In genomic region chr7:67917753-67918152, GRCm38 (mm10) we compare ENCODE assay signal across 25 mouse cellular contexts. TPM values are rescaled to one million over a fixed set of nuclear protein-coding genes. Genes with fewer than 3 reads are reported as not detected.
DNase-seq lines count a peak whose midpoint lies in the region; ATAC-seq and TF ChIP-seq lines count a peak whose summit lies in the region.
"Had no signal": no experiment of that assay in that cellular context is flagged by ENCODE, and none has a peak within 500 bp of the region (broad histone marks: within the 10 kb centered on the region; RNA-seq: fewer than 3 reads in every experiment).

No protein-coding gene starts in this region.

- peak overlapping the region; percentile 47 for H3K27ac ChIP-seq in heart, embryonic 10.5 days
- H3K27ac ChIP-seq in kidney, adult 2 months (ENCODE audit: insufficient read depth, low read depth, low read length), result no peak overlapping the region
- no peak overlapping the region for H3K27ac ChIP-seq in kidney, embryonic 16.5 days (ENCODE audit: low read length)
- H3K27ac ChIP-seq: hindbrain, embryonic 10.5 days; hindbrain, embryonic 15.5 days; liver, embryonic 15.5 days; midbrain, embryonic 12.5 days; neural tube, embryonic 13.5 days had no signal

- no peaks in the 10 kb centered on the region for H3K36me3 ChIP-seq in heart, embryonic 10.5 days
- H3K36me3 ChIP-seq in kidney, adult 2 months (ENCODE audit: control insufficient read depth, insufficient read depth, low read length), result no peaks in the 10 kb centered on the region
- H3K36me3 ChIP-seq in kidney, embryonic 16.5 days (ENCODE audit: insufficient read depth, low read length), result no peaks in the 10 kb centered on the region
- H3K36me3 ChIP-seq: G1E; heart, embryonic 15.5 days; hindbrain, embryonic 10.5 days; hindbrain, embryonic 15.5 days; liver, embryonic 15.5 days; midbrain, embryonic 12.5 days; neural tube, embryonic 13.5 days had no signal

- H3K4me2 ChIP-seq in kidney, embryonic 16.5 days (replicated peaks; ENCODE audit: low read depth, low read length), result no peak overlapping the region
- H3K4me2 ChIP-seq: hindbrain, embryonic 15.5 days; liver, embryonic 15.5 days; midbrain, embryonic 12.5 days; neural tube, embryonic 13.5 days had no signal

- H3K4me1 ChIP-seq in heart, embryonic 10.5 days, result peaks cover 43% of the 10 kb centered on the region
- H3K4me1 ChIP-seq in kidney, adult 2 months (ENCODE audit: control insufficient read depth, insufficient read depth, low read length), result peaks cover 11% of the 10 kb centered on the region
- peaks cover 9% of the 10 kb centered on the region; the same call in 1 of the 2 replicates for H3K4me1 ChIP-seq in kidney, embryonic 16.5 days (ENCODE audit: insufficient read depth, low read length)
- H3K4me1 ChIP-seq: hindbrain, embryonic 10.5 days; hindbrain, embryonic 15.5 days; liver, embryonic 15.5 days; megakaryocyte, embryonic 14.5 days; midbrain, embryonic 12.5 days; neural tube, embryonic 13.5 days had no signal

- no peak for ATAC-seq in kidney, embryonic 16.5 days (ENCODE audit: low FRiP score, low TSS enrichment)
- no peak for ATAC-seq in monocyte, adult 5-6 weeks (replicated peaks; ENCODE audit: insufficient number of reproducible peaks, low FRiP score, low TSS enrichment, poor library complexity, severe bottlenecking)
- ATAC-seq: forebrain, embryonic 14.5 days; inflammation-experienced regulatory T-cells, adult 6 months had no signal

- H3K27me3 ChIP-seq in heart, embryonic 10.5 days (ENCODE audit: insufficient read depth, poor library complexity, severe bottlenecking), result no peaks in the 10 kb centered on the region
- H3K27me3 ChIP-seq in kidney, adult 2 months (replicated peaks; ENCODE audit: control insufficient read depth, insufficient read depth, low read length), result no peaks in the 10 kb centered on the region
- no peaks in the 10 kb centered on the region for H3K27me3 ChIP-seq in kidney, embryonic 16.5 days (ENCODE audit: insufficient read depth, low read length)
- H3K27me3 ChIP-seq: heart, embryonic 15.5 days; hindbrain, embryonic 15.5 days; liver, embryonic 15.5 days; midbrain, embryonic 12.5 days; neural tube, embryonic 13.5 days had no signal

- DNase-seq in heart, embryonic 10.5 days (ENCODE audit: low spot score), result no peak
- DNase-seq in heart, adult 18-20 months, result no peak
- DNase-seq in kidney, adult 2 months, result peak; percentile 87
- peak; percentile 2 for DNase-seq in fat pad, adult 2 months (ENCODE audit: extremely low read depth, low read depth, low spot score)
- DNase-seq in kidney, postnatal 10 days, result peak; percentile 63
- no peak for DNase-seq in embryo, embryonic 10.5 days (ENCODE audit: low spot score)
- DNase-seq: adrenal gland, postnatal 10 days; cerebellum, adult 8-10 months; cerebellum, postnatal 25 days; gastrocnemius, postnatal 25 days; layer of hippocampus, postnatal 36 days; left cerebral cortex, postnatal 4 days; lung, postnatal 36 days had no signal

- no peak for TF ChIP-seq POLR2A in kidney, adult 2 months (IDR thresholded peaks at IDR 0.05; ENCODE audit: low read depth, low read length)

- no peaks in the 10 kb centered on the region for H3K9me3 ChIP-seq in heart, embryonic 10.5 days
- no peaks in the 10 kb centered on the region for H3K9me3 ChIP-seq in kidney, embryonic 16.5 days (ENCODE audit: low read length)
- H3K9me3 ChIP-seq: heart, embryonic 15.5 days; hindbrain, embryonic 10.5 days; hindbrain, embryonic 15.5 days; liver, embryonic 15.5 days; megakaryocyte, embryonic 14.5 days; midbrain, embryonic 12.5 days; neural tube, embryonic 13.5 days had no signal

- 88% methylated on average over 2 of the region's 2 CpGs for WGBS in heart, embryonic 10.5 days
- WGBS in kidney, adult 2 months, result 46% methylated on average over 2 of the region's 2 CpGs
- 84% methylated on average over 2 of the region's 2 CpGs for WGBS in kidney, embryonic 16.5 days

- no peak for TF ChIP-seq CTCF in kidney, adult 2 months (conservative IDR thresholded peaks at IDR 0.05; ENCODE audit: insufficient read depth, insufficient read length, low read depth, low read length)

- no peak overlapping the region for H3K9ac ChIP-seq in kidney, embryonic 16.5 days (replicated peaks; ENCODE audit: low read length)
- H3K9ac ChIP-seq: heart, embryonic 15.5 days; hindbrain, embryonic 15.5 days; liver, embryonic 15.5 days; midbrain, embryonic 12.5 days; neural tube, embryonic 13.5 days had no signal

- H3K4me3 ChIP-seq in heart, embryonic 10.5 days, result no peak overlapping the region
- H3K4me3 ChIP-seq in kidney, adult 2 months (ENCODE audit: insufficient read depth, low read depth, low read length), result no peak overlapping the region
- no peak overlapping the region for H3K4me3 ChIP-seq in kidney, embryonic 16.5 days (ENCODE audit: low read length)
- H3K4me3 ChIP-seq: heart, embryonic 15.5 days; hindbrain, embryonic 10.5 days; hindbrain, embryonic 15.5 days; liver, embryonic 15.5 days; megakaryocyte, embryonic 14.5 days; midbrain, embryonic 12.5 days; neural tube, embryonic 13.5 days had no signal

RNA-seq across cellular contexts. Expression of gene Igf1r, which starts 34.9 kb away (rescaled TPM):
- 17.2 and 24.9 TPM in 2 replicates for polyA plus RNA-seq in heart, embryonic 10.5 days (2016; fragmentation: Nextera tagmentation; extraction: Ambion mirVana)
- total RNA-seq in heart, adult 18-20 months (2021), result 10 to 100 TPM; 10.1 to 15.5 TPM
- 26.2 and 29.2 TPM in 2 replicates for polyA plus RNA-seq in kidney, adult 2 months (2012; rRNA removed)
- 22.3 and 32.0 TPM in 2 replicates for polyA plus RNA-seq in kidney, embryonic 16.5 days (2015; fragmentation: Nextera tagmentation; extraction: Ambion mirVana)
- 7.3 to 13.2 TPM (median 9.1 TPM) in 3 replicates for total RNA-seq in monocyte, adult 5-6 weeks (2017)

Comparison
In these comparisons a context has a peak if more than half of its experiments do, and no peak if none do; other contexts are left out.
1. DNase-seq: peak in kidney, adult 2 months (single experiment), fat pad, adult 2 months (single experiment) and kidney, postnatal 10 days (single experiment); none in heart, embryonic 10.5 days (single experiment), heart, adult 18-20 months (0 of 2) and embryo, embryonic 10.5 days (single experiment).